Mouse (Mus musculus): ENCODE data around the gene Pan3.

GRCm38 (mm10) chr5:147463251-147463650 is 33.3 kb downstream of the Pan3 start:
- no peak for TF ChIP-seq RAD21 (IDR thresholded peaks at IDR 0.05; ENCODE audit: low read depth, low read length)
- TF ChIP-seq POLR2AphosphoS2 (IDR thresholded peaks at IDR 0.05; ENCODE audit: low read length), result no peak
